Mouse (Mus musculus) small intestine, adult 2 months (tissue): ENCODE measurements at regions not wholly inside any gene's neighbourhood (a gene's known extent, or its start where the extent isn't known, plus 50 kb on each side); places are given as distances from the start of the nearest gene placed in this dataset.

ENCODE experiments used
- CTCF ChIP-seq: fragments of 200-500 bp; IDR thresholded peaks from 2 replicates; pipeline ENCODE4 v1.5.1; 2012; ENCODE audit warnings: low read depth, mild to moderate bottlenecking, control low read depth, inconsistent platforms, low read length, moderate library complexity, mixed read lengths; ENCODE audit not compliant: insufficient replicate concordance, insufficient read length; ENCODE audit errors: extremely low read depth
- POLR2A ChIP-seq: fragments of 200-500 bp; IDR thresholded peaks from 2 replicates; pipeline ENCODE4 v1.6.1; 2012; ENCODE audit warnings: low read depth, mild to moderate bottlenecking, control low read depth, inconsistent platforms, low read length, moderate library complexity

- TF ChIP-seq CTCF (no peak), POLR2A (no peak)
Observed at GRCm38 (mm10) chr6:147773904-147774303, 273.2 kb upstream of the Far2 start.
